Mouse (Mus musculus) embryonic facial prominence, embryonic 10.5 days (tissue): Measurements from ENCODE around the gene St6galnac3. TPM values are rescaled to one million over a fixed set of nuclear protein-coding genes. Genes with fewer than 3 reads are reported as not detected.

Experiments used
- DNase-seq: peaks from one replicate; pipeline ENCODE4 v3.0.0-alpha.2; 2017; ENCODE audit warnings: low spot score
- H3K27ac ChIP-seq: fragments of 300-500 bp; sonication (generic); replicated peaks from 2 replicates; pipeline ENCODE4 v1.5.1; 2016; ENCODE audit warnings: mild to moderate bottlenecking
- H3K27me3 ChIP-seq: fragments of 300-500 bp; sonication (generic); replicated peaks from 2 replicates; pipeline ENCODE4 v1.6.1; 2016; ENCODE audit warnings: low read depth, mild to moderate bottlenecking; ENCODE audit not compliant: poor library complexity, severe bottlenecking
- H3K36me3 ChIP-seq: fragments of 300-500 bp; sonication (generic); replicated peaks from 2 replicates; pipeline ENCODE4 v1.6.1; 2016; ENCODE audit warnings: mild to moderate bottlenecking, moderate library complexity
- H3K4me1 ChIP-seq: fragments of 300-500 bp; sonication (generic); 2 replicates; pipeline ENCODE4 v1.6.1; 2016
- H3K4me3 ChIP-seq: fragments of 300-500 bp; sonication (generic); 2 replicates; pipeline ENCODE4 v1.5.1; 2016; ENCODE audit warnings: mild to moderate bottlenecking, moderate library complexity
- H3K9me3 ChIP-seq: fragments of 300-500 bp; sonication (generic); 2 replicates; pipeline ENCODE4 v1.6.1; 2016; ENCODE audit warnings: mild to moderate bottlenecking
- WGBS: fragments of 180-500 bp; shearing (Covaris S2); methylation state at CpG from one replicate; pipeline ENCODE4 v1.1.7; 2016; 5-methylcytosine and 5-hydroxymethylcytosine counted together
- polyA plus RNA-seq: library from polyadenylated mRNA; unstranded; fragments of >200 nt; fragmentation: Nextera tagmentation; extraction: Ambion mirVana; gene quantifications from 2 replicates; pipeline ENCODE4 v1.2.1, GENCODE M21; 2016

The St6galnac3 gene
- polyA plus RNA-seq, 1 experiment from 2014 or later: 54.1 TPM

DNA sequence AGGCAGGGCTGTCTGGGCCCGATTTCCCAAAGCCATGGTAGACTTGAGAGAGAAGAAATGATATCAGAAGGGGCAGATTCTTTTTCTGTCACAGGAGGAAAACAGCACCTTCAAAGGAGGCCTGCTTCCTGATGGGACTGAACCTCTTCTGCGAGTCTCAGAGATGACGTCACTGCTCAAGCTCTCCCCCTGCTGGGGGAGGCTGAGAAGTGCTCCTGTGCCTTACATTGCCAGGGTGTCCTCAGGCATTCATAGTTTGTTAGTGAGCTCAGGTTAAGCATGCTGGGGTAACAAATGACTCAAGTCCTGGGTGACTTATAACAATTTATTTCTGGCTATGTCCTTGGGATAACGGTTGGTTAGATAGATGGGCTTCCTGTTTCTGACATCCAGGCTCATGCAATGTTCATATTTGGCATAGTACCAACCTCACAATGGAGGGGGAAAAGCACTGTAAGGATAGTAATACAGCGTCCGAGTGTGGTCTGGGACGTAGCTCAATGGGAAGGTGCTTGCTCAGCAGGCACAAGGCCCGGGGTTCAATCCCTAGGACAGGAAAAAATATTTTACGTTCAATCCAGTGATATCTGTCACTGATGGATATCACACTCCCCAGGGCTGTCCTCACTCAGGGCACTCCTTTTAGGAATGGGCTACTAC lies 474.2 kb downstream of the St6galnac3 start:
- Histone ChIP-seq H3K36me3 (no peaks in the 10 kb centered on the region), H3K4me1 (peaks cover 26% of the 10 kb centered on the region), H3K27me3 (no peaks in the 10 kb centered on the region), H3K27ac (no peak overlapping the region), H3K4me3 (no peak overlapping the region), H3K9me3 (no peaks in the 10 kb centered on the region)
- DNase-seq: peak; percentile 86
- WGBS: 53% methylated on average over 9 of the region's 9 CpGs

DNA sequence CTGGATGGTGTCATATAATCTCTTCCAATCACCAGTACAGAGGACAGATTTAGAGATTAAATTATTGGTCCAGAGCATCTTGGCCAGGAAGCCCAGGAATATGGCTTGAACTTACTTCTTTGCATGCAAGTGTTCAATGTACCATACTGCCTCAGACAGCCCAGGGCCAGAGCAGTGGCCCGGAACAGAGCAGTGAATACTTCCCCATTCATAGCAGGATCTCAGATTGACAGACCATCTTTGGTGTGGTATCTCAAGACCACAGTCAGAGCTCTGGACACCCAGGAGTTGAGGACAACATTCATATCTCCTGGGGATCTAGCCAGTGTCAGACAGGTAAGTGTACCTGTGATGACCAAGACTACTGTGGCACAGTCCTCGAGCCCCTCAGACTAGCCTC lies 476.1 kb downstream of the St6galnac3 start:
- no peak overlapping the region for H3K27ac ChIP-seq
- 93% methylated on average over 2 of the region's 2 CpGs for WGBS

DNA sequence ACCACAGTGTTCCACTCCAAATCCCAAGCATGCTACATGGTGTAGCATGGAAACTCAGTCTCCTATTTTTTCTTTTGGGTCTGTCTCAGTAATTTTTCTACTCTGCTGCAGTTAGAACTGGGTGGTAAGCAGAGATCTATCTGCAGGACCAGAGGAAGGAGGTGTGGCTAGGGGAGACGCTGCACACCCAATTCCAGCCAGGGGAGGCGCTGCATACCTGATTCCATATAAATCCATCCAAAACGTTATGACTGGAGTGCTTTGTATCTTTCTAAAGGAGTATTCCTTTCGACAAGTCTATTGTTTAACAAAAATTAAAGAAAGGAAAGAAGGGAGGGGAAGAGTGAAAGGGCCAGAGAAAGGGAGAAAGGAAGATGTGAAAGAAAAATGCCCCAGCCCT lies 476.9 kb downstream of the St6galnac3 start:
- Histone ChIP-seq H3K27ac (no peak overlapping the region), H3K9me3 (no peaks in the 10 kb centered on the region), H3K4me1 (peaks cover 32% of the 10 kb centered on the region), H3K36me3 (no peaks in the 10 kb centered on the region), H3K4me3 (no peak overlapping the region), H3K27me3 (no peaks in the 10 kb centered on the region)
- DNase-seq: peak; percentile 44
- 41% methylated on average over 4 of the region's 4 CpGs for WGBS

More for the DNA sequence above, 476.1 kb downstream of the St6galnac3 start:
- Histone ChIP-seq H3K36me3 (no peaks in the 10 kb centered on the region), H3K4me1 (peaks cover 30% of the 10 kb centered on the region), H3K4me3 (no peak overlapping the region), H3K27me3 (no peaks in the 10 kb centered on the region), H3K9me3 (no peaks in the 10 kb centered on the region)
- DNase-seq: no peak

- WGBS: 42% methylated on average over 5 of the region's 5 CpGs
- H3K4me1 ChIP-seq: peaks cover 61% of the 10 kb centered on the region
- DNase-seq: peak; percentile 42
- H3K27ac ChIP-seq: peak overlapping the region; percentile 78
- no peaks in the 10 kb centered on the region for H3K27me3 ChIP-seq
- H3K9me3 ChIP-seq: no peaks in the 10 kb centered on the region
- no peaks in the 10 kb centered on the region for H3K36me3 ChIP-seq
- no peak overlapping the region for H3K4me3 ChIP-seq
These were observed 482.4 kb downstream of the St6galnac3 start for GRCm38 (mm10) chr3:153242524-153242923.

- whole genome bisulfite sequencing: 83% methylated on average over 4 of the region's 4 CpGs
- H3K9me3 ChIP-seq: no peaks in the 10 kb centered on the region
- no peak overlapping the region for H3K4me3 ChIP-seq
These were observed 483.8 kb downstream of the St6galnac3 start for GRCm38 (mm10) chr3:153241134-153241533.

GRCm38 (mm10) chr3:153240366-153240765 lies 484.6 kb downstream of the St6galnac3 start:
- Histone ChIP-seq H3K4me1 (peaks cover 47% of the 10 kb centered on the region), H3K27me3 (no peaks in the 10 kb centered on the region), H3K9me3 (no peaks in the 10 kb centered on the region), H3K27ac (no peak overlapping the region; the same call in 1 of the 2 replicates), H3K36me3 (no peaks in the 10 kb centered on the region), H3K4me3 (no peak overlapping the region)
- WGBS: 49% methylated on average over 4 of the region's 4 CpGs
- DNase-seq: no peak

More at GRCm38 (mm10) chr3:153241134-153241533, 483.8 kb downstream of the St6galnac3 start:
- no peaks in the 10 kb centered on the region for H3K27me3 ChIP-seq
- H3K36me3 ChIP-seq: no peaks in the 10 kb centered on the region
- DNase-seq: no peak
- peak overlapping the region; percentile 78; the same call in 1 of the 2 replicates for H3K27ac ChIP-seq
- H3K4me1 ChIP-seq: peaks cover 51% of the 10 kb centered on the region

- no peak for DNase-seq
- no peak overlapping the region for H3K4me3 ChIP-seq
- no peaks in the 10 kb centered on the region for H3K27me3 ChIP-seq
- H3K4me1 ChIP-seq: peaks cover 44% of the 10 kb centered on the region
- 88% methylated on average over 10 of the region's 10 CpGs for WGBS
- H3K36me3 ChIP-seq: no peaks in the 10 kb centered on the region
- H3K27ac ChIP-seq: no peak overlapping the region
- no peaks in the 10 kb centered on the region for H3K9me3 ChIP-seq
These were observed 486.6 kb downstream of the St6galnac3 start for GRCm38 (mm10) chr3:153238381-153238780.

- Histone ChIP-seq H3K27ac (no peak overlapping the region), H3K4me1 (peaks cover 24% of the 10 kb centered on the region), H3K9me3 (no peaks in the 10 kb centered on the region), H3K27me3 (no peaks in the 10 kb centered on the region), H3K36me3 (no peaks in the 10 kb centered on the region), H3K4me3 (no peak overlapping the region)
- DNase-seq: no peak
- WGBS: 94% methylated on average over 9 of the region's 9 CpGs
These were observed 488.7 kb downstream of the St6galnac3 start for GRCm38 (mm10) chr3:153236262-153236661.

DNA sequence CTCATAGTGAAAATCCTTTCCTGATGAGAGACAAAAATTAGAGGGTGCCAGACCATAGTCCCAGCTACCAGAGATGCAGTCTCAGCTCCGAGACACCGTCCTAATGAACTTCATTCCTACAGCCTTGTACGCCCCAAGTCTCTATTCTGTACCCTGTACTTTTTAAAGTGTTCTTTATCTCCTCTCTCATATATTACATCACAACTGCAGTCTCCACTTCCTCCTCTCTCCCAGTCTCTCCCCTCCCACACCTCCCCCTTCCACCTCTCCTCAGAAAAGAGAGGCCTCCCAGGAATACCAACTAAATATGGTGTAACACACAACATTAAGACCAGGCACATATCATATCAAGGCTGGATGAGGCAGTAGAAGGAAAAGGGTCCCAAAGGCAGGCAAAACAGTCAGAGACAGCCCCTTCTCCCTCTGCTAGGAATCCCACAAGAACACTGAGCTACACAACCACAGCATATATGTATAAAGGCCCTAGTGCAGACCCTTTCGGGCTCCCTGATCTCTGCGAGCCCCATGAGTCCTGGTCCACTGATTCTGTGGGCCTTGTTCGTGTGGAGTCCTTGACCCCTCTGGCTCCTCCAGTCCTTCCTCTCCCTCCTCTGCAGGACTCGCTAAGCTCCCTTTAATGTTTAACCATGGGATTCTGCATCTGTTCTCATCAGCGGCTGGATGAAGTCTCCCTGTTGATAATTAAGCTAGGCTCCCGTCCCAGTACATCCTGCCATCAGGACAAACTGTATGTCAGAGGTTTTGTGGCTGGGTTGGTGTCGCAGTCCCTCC lies 502.2 kb downstream of the St6galnac3 start:
- Histone ChIP-seq H3K4me1 (no peaks in the 10 kb centered on the region), H3K27ac (no peak overlapping the region), H3K4me3 (no peak overlapping the region), H3K9me3 (no peaks in the 10 kb centered on the region), H3K36me3 (no peaks in the 10 kb centered on the region), H3K27me3 (no peaks in the 10 kb centered on the region)
- 85% methylated on average over 10 of the region's 10 CpGs for WGBS
- no peak for DNase-seq

DNA sequence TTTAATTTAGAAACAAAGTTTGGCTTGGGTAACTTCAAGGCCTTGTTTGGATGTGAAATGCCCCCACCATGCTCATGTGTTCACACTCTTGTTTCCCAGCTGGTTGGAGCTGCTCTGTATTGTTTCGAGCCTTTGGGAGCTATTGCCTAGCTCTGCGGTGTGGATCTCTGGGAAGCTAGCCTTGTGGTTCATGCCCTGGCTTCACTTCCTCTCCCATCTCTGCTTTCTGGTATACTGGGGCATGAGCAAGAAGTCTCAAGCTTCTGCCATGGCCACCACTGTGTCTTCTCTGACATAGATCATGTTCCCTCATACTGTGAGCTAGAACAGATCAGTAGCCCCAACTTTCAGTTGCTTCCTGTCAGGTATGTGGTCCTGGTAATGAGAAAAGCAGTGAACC lies 505.6 kb downstream of the St6galnac3 start:
- no peak for DNase-seq
- no peaks in the 10 kb centered on the region for H3K4me1 ChIP-seq
- no peak overlapping the region for H3K4me3 ChIP-seq
- 94% methylated on average over 2 of the region's 2 CpGs for WGBS
- no peaks in the 10 kb centered on the region for H3K27me3 ChIP-seq
- H3K36me3 ChIP-seq: peaks cover 5% of the 10 kb centered on the region; the same call in 1 of the 2 replicates
- no peak overlapping the region for H3K27ac ChIP-seq
- H3K9me3 ChIP-seq: peaks cover 10% of the 10 kb centered on the region

DNA sequence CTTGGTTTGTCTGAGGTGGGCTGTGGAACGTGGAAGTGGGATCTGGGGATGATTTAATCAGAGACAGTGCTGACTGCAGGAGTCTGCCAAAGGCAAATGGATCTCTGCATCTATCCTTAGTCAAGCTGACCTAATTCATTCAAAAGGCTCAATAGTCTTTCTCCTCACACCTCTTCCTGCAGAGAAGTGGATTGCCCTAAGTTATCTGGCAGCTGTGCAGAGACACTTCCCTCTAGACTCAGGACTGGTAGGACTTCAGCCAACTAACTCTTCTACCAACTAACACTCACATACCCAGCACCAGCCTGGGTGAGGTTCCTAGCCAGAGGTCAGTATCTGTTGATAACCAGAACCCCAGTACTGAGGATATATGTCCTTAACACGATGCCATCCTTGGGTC lies 516.8 kb downstream of the St6galnac3 start:
- H3K36me3 ChIP-seq: no peaks in the 10 kb centered on the region
- H3K27ac ChIP-seq: no peak overlapping the region
- no peak overlapping the region for H3K4me3 ChIP-seq
- no peaks in the 10 kb centered on the region for H3K9me3 ChIP-seq
- 86% methylated on average over 2 of the region's 2 CpGs for WGBS
- no peaks in the 10 kb centered on the region for H3K27me3 ChIP-seq
- DNase-seq: no peak
- no peaks in the 10 kb centered on the region for H3K4me1 ChIP-seq

DNA sequence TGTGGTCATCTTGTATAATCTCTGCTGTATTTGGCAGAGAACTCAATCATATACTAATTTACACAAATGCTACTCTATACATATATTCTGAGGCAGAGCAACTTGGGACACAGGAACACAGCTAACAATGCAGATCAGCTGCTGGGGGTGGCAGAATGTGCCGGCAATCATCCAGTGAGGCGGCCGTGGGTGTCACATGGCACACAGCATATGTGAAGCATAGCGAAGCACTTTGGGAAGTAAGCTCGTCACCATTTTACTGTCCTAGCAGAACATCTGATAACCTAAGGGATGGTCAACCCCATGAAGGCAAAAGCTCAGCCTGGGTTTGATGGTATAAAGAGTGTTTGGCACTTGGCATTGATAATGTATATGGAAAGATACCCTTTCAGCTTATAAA lies 520.9 kb downstream of the St6galnac3 start:
- Histone ChIP-seq H3K4me1 (no peaks in the 10 kb centered on the region), H3K27ac (no peak overlapping the region), H3K9me3 (no peaks in the 10 kb centered on the region), H3K27me3 (no peaks in the 10 kb centered on the region), H3K36me3 (no peaks in the 10 kb centered on the region), H3K4me3 (no peak overlapping the region)
- no peak for DNase-seq
- 91% methylated on average over 5 of the region's 5 CpGs for WGBS

DNA sequence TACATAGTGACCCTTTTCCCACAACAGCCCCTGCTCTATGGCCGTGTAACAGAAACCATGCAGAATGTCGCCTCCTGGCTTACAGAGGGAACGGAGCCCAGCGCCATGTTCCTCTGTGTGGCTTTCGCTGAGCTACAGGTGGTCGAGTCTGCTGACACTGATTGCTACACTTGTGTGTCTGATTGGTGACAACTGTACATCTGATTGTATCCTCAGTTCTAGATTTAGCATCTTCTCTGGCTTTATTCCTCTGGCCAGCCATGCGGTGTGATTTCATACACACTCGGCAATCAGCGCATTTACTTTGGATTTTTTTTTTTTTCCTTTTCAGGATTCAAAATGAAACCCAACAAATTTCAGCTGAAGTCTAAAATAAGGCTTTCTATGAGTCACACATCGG lies 523.1 kb downstream of the St6galnac3 start:
- no peak for DNase-seq
- Histone ChIP-seq H3K36me3 (no peaks in the 10 kb centered on the region), H3K4me1 (peaks cover 13% of the 10 kb centered on the region; the same call in 1 of the 2 replicates), H3K27me3 (no peaks in the 10 kb centered on the region), H3K27ac (no peak overlapping the region), H3K4me3 (no peak overlapping the region), H3K9me3 (no peaks in the 10 kb centered on the region)
- WGBS: 91% methylated on average over 10 of the region's 10 CpGs
